Mouse (Mus musculus): ENCODE measurements at regions not wholly inside any gene's neighbourhood (a gene's known extent, or its start where the extent isn't known, plus 50 kb on each side); places are given as distances from the start of the nearest gene placed in this dataset.

DNA sequence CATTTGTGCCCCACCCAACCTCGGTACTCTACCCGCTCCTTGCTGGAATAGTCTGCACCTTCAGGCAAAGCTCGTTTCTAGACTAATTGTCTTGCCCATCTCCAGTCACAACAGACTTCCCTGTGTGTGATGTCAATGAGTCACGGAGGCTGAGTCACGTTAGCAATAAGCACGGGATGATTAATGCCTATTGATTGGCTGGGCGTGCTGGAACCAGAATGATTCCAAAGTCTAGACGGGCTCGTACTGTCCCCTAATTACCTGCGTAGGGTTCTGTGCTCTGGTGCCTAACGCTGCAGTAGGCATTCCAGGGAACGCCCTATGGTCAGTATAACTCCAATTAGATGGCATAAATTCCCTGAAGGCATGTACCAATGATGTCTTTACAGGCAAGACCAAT is 78.8 kb upstream of the Atxn1 start:
- no peak for TF ChIP-seq CTCF (IDR thresholded peaks at IDR 0.05; ENCODE audit: low read depth, low read length)
- no peak for TF ChIP-seq EP300 (IDR thresholded peaks at IDR 0.05; ENCODE audit: insufficient read depth, low read depth, low read length)
- TF ChIP-seq POLR2A (IDR thresholded peaks at IDR 0.05; ENCODE audit: insufficient read depth, low read length) = no peak

Measured in ES-Bruce4 (cell line).